Mouse (Mus musculus): ENCODE measurements around the gene Klb. TPM values are rescaled to one million over a fixed set of nuclear protein-coding genes. Genes with fewer than 3 reads are reported as not detected.

The Klb gene
- polyA plus RNA-seq, 1 experiment from 2014 or later, result not detected

- Histone ChIP-seq H3K36me3 (ENCODE audit: control insufficient read depth, insufficient read depth, low read length) (no peaks in the 10 kb centered on the region), H3K27me3 (ENCODE audit: control insufficient read depth, insufficient read depth, low read length) (no peaks in the 10 kb centered on the region), H3K9ac (ENCODE audit: low read length) (no peak overlapping the region), H3K4me3 (ENCODE audit: control insufficient read depth in 1 of 2, insufficient read depth in 1 of 2, low read depth in 1 of 2, low read length in 2 of 2) (no peak overlapping the region), H3K4me2 (ENCODE audit: low read length) (no peak overlapping the region), H3K4me1 (ENCODE audit: control insufficient read depth in 2 of 2, insufficient read depth in 2 of 2, low read length in 2 of 2) (peaks cover 0 to 10% of the 10 kb centered on the region in 2 experiments; a peak in 2 of 4 replicates), H3K27ac (replicated peaks in 1 of 2; ENCODE audit: control insufficient read depth in 1 of 2, insufficient read depth in 1 of 2, low read depth in 2 of 2, low read length in 2 of 2) (no peak overlapping the region), H3K9me3 (ENCODE audit: control insufficient read depth, low read length) (no peaks in the 10 kb centered on the region)
- WGBS, result 83% methylated on average over 6 of the region's 6 CpGs
- ATAC-seq (ENCODE audit: insufficient number of reproducible peaks, insufficient read depth, low FRiP score, low read depth), result no peak
These were observed 9.7 kb upstream of the Klb start for GRCm38 (mm10) chr5:65338394-65338793.

DNA sequence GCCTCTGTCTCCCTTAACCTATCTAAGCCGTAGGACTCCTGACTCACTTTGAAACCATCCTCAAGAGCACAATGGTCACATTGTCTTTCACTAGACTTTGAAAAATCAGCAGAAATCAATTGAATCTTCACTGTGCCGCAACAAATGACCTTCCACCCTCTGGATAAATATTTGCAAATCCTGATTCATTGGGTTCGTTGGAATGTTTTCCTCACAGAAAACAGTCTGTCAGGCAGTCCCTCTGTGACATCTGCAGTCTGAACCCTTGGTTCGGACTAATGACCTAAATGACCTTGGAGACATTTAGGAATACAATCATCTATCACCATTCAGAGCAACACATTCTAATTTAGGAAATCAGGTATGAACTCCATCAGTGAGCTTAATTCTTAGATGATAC is 7.9 kb upstream of the Klb start:
- Histone ChIP-seq H3K9me3 (ENCODE audit: control insufficient read depth, low read length) (no peaks in the 10 kb centered on the region), H3K27me3 (ENCODE audit: control insufficient read depth, insufficient read depth, low read length) (no peaks in the 10 kb centered on the region), H3K4me1 (ENCODE audit: control insufficient read depth in 2 of 2, insufficient read depth in 2 of 2, low read length in 2 of 2) (peaks cover 0 to 4% of the 10 kb centered on the region in 2 experiments; a peak in 1 of 4 replicates), H3K27ac (replicated peaks in 1 of 2; ENCODE audit: control insufficient read depth in 1 of 2, insufficient read depth in 1 of 2, low read depth in 2 of 2, low read length in 2 of 2) (no peak overlapping the region), H3K9ac (ENCODE audit: low read length) (no peak overlapping the region), H3K36me3 (ENCODE audit: control insufficient read depth, insufficient read depth, low read length) (no peaks in the 10 kb centered on the region), H3K4me3 (ENCODE audit: control insufficient read depth in 1 of 2, insufficient read depth in 1 of 2, low read depth in 1 of 2, low read length in 2 of 2) (no peak overlapping the region), H3K4me2 (ENCODE audit: low read length) (no peak overlapping the region)
- ATAC-seq (ENCODE audit: insufficient number of reproducible peaks, insufficient read depth, low FRiP score, low read depth), result no peak
- WGBS, result 53% methylated on average over 4 of the region's 4 CpGs

GRCm38 (mm10) chr5:65350508-65350907 is 2.4 kb downstream of the Klb start:
- Histone ChIP-seq H3K36me3 (ENCODE audit: control insufficient read depth, insufficient read depth, low read length) (no peaks in the 10 kb centered on the region), H3K9ac (ENCODE audit: low read length) (no peak overlapping the region), H3K27me3 (ENCODE audit: control insufficient read depth, insufficient read depth, low read length) (no peaks in the 10 kb centered on the region), H3K4me1 (ENCODE audit: control insufficient read depth in 2 of 2, insufficient read depth in 2 of 2, low read length in 2 of 2) (peaks cover 0 to 5% of the 10 kb centered on the region in 2 experiments; a peak in 1 of 4 replicates), H3K9me3 (ENCODE audit: control insufficient read depth, low read length) (no peaks in the 10 kb centered on the region), H3K27ac (replicated peaks in 1 of 2; ENCODE audit: control insufficient read depth in 1 of 2, insufficient read depth in 1 of 2, low read depth in 2 of 2, low read length in 2 of 2) (no peak overlapping the region), H3K4me2 (ENCODE audit: low read length) (no peak overlapping the region), H3K4me3 (ENCODE audit: control insufficient read depth in 1 of 2, insufficient read depth in 1 of 2, low read depth in 1 of 2, low read length in 2 of 2) (no peak overlapping the region)
- WGBS, result 76% methylated on average over 10 of the region's 10 CpGs
- ATAC-seq (ENCODE audit: insufficient number of reproducible peaks, insufficient read depth, low FRiP score, low read depth), result no peak

DNA sequence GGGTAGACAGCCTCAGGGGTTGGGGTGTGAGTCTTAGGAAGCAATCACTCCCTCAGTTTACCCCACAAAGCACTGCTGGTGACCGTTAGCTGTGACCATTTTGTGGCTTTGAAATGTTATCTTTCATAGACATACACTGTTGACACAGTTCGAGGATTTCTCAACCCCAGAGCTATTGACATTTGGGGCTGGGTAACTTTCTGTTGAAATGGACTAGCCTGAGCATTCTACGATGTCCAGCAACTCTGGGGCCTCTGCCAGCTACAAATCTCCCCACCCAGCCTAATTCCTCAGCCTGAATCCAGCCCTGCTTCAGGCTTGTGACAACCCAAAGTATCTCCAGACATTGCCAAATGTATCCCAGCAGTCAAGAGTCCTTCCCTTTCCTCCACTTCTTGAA is 6.0 kb downstream of the Klb start:
- H3K36me3 ChIP-seq (ENCODE audit: control insufficient read depth, insufficient read depth, low read length), result no peaks in the 10 kb centered on the region
- H3K9me3 ChIP-seq (ENCODE audit: control insufficient read depth, low read length), result no peaks in the 10 kb centered on the region
- no peak for ATAC-seq (ENCODE audit: insufficient number of reproducible peaks, insufficient read depth, low FRiP score, low read depth)
- H3K27me3 ChIP-seq (ENCODE audit: control insufficient read depth, insufficient read depth, low read length), result no peaks in the 10 kb centered on the region
- H3K27ac ChIP-seq (replicated peaks in 1 of 2; ENCODE audit: control insufficient read depth in 1 of 2, insufficient read depth in 1 of 2, low read depth in 2 of 2, low read length in 2 of 2), result no peak overlapping the region
- no peaks in the 10 kb centered on the region for H3K4me1 ChIP-seq (ENCODE audit: control insufficient read depth in 2 of 2, insufficient read depth in 2 of 2, low read length in 2 of 2)
- no peak overlapping the region for H3K4me3 ChIP-seq (ENCODE audit: control insufficient read depth in 1 of 2, insufficient read depth in 1 of 2, low read depth in 1 of 2, low read length in 2 of 2)
- 74% methylated on average over 3 of the region's 3 CpGs for WGBS
- H3K4me2 ChIP-seq (ENCODE audit: low read length), result no peak overlapping the region
- H3K9ac ChIP-seq (ENCODE audit: low read length), result no peak overlapping the region

DNA sequence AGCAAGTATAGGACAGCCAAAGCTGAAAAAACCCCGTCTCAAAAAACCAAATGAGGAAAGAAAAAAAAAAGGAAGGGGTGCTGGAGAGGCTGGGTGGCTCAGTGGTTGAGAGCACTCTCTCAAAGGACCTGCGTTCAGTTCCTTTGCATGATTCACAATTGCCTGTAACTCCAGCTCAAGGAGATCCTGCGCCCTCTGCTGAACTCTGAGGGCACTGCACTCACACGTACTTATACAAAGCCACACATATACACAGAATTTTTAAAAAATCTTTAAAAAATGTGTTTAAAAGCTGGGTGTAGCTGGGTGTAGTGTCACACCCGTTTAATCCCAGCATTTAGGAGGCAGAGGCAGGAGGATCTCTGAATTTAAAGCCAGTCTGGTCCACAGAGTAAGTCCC is 6.9 kb downstream of the Klb start:
- Histone ChIP-seq H3K27ac (replicated peaks in 1 of 2; ENCODE audit: control insufficient read depth in 1 of 2, insufficient read depth in 1 of 2, low read depth in 2 of 2, low read length in 2 of 2) (no peak overlapping the region), H3K4me1 (ENCODE audit: control insufficient read depth in 2 of 2, insufficient read depth in 2 of 2, low read length in 2 of 2) (no peaks in the 10 kb centered on the region), H3K9me3 (ENCODE audit: control insufficient read depth, low read length) (no peaks in the 10 kb centered on the region), H3K27me3 (ENCODE audit: control insufficient read depth, insufficient read depth, low read length) (no peaks in the 10 kb centered on the region), H3K4me3 (ENCODE audit: control insufficient read depth in 1 of 2, insufficient read depth in 1 of 2, low read depth in 1 of 2, low read length in 2 of 2) (no peak overlapping the region), H3K9ac (ENCODE audit: low read length) (no peak overlapping the region), H3K36me3 (ENCODE audit: control insufficient read depth, insufficient read depth, low read length) (no peaks in the 10 kb centered on the region), H3K4me2 (ENCODE audit: low read length) (no peak overlapping the region)
- ATAC-seq (ENCODE audit: insufficient number of reproducible peaks, insufficient read depth, low FRiP score, low read depth), result no peak
- 74% methylated on average over 5 of the region's 5 CpGs for WGBS

DNA sequence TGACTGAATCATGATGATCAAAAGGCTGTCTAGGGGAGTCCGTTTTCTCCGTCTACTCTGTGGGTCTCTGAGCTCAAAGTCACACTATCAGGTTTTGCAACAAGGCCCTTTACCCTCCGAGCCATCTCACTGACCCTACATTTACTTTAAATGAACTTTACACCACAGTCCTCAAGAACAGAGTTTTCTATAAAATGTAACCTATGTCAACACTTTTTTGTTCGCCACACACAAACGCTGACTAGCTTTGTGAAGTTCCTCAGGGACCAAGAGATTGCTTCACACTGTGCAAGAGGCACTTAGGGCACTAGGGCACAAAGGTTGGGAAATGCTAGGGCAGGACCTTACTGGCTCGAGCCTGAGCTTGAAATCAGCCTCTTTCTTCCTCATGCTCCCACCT is 8.7 kb downstream of the Klb start:
- ATAC-seq (ENCODE audit: insufficient number of reproducible peaks, insufficient read depth, low FRiP score, low read depth), result no peak
- Histone ChIP-seq H3K9ac (ENCODE audit: low read length) (no peak overlapping the region), H3K27me3 (ENCODE audit: control insufficient read depth, insufficient read depth, low read length) (no peaks in the 10 kb centered on the region), H3K4me3 (ENCODE audit: control insufficient read depth in 1 of 2, insufficient read depth in 1 of 2, low read depth in 1 of 2, low read length in 2 of 2) (no peak overlapping the region), H3K27ac (replicated peaks in 1 of 2; ENCODE audit: control insufficient read depth in 1 of 2, insufficient read depth in 1 of 2, low read depth in 2 of 2, low read length in 2 of 2) (no peak overlapping the region), H3K4me1 (ENCODE audit: control insufficient read depth in 2 of 2, insufficient read depth in 2 of 2, low read length in 2 of 2) (no peaks in the 10 kb centered on the region), H3K36me3 (ENCODE audit: control insufficient read depth, insufficient read depth, low read length) (no peaks in the 10 kb centered on the region), H3K9me3 (ENCODE audit: control insufficient read depth, low read length) (no peaks in the 10 kb centered on the region), H3K4me2 (ENCODE audit: low read length) (no peak overlapping the region)
- 85% methylated on average over 6 of the region's 6 CpGs for WGBS

DNA sequence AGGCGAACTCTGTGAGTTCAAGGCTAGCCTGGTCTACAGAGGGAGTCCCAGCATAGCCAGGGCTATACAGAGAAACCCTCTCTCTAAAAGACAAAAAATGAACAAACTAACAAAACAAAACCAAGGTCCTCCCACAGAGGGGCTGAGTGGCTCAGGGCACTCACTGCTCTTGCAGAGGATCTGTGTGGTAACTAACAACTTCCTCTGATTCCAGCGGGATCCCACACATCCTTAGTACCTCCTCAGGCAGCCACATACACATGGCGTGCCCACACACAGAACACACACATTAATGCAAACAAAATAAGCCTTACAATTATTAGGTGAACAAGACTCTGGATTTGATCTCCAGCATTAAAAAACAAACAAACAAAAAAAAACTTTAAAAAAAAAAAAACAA is 9.7 kb downstream of the Klb start:
- Histone ChIP-seq H3K9ac (ENCODE audit: low read length) (no peak overlapping the region), H3K4me2 (ENCODE audit: low read length) (no peak overlapping the region), H3K4me3 (ENCODE audit: control insufficient read depth in 1 of 2, insufficient read depth in 1 of 2, low read depth in 1 of 2, low read length in 2 of 2) (no peak overlapping the region), H3K4me1 (ENCODE audit: control insufficient read depth in 2 of 2, insufficient read depth in 2 of 2, low read length in 2 of 2) (no peaks in the 10 kb centered on the region), H3K27ac (replicated peaks in 1 of 2; ENCODE audit: control insufficient read depth in 1 of 2, insufficient read depth in 1 of 2, low read depth in 2 of 2, low read length in 2 of 2) (no peak overlapping the region), H3K36me3 (ENCODE audit: control insufficient read depth, insufficient read depth, low read length) (no peaks in the 10 kb centered on the region), H3K9me3 (ENCODE audit: control insufficient read depth, low read length) (no peaks in the 10 kb centered on the region), H3K27me3 (ENCODE audit: control insufficient read depth, insufficient read depth, low read length) (no peaks in the 10 kb centered on the region)
- ATAC-seq (ENCODE audit: insufficient number of reproducible peaks, insufficient read depth, low FRiP score, low read depth), result no peak
- 80% methylated on average over 3 of the region's 3 CpGs for WGBS

DNA sequence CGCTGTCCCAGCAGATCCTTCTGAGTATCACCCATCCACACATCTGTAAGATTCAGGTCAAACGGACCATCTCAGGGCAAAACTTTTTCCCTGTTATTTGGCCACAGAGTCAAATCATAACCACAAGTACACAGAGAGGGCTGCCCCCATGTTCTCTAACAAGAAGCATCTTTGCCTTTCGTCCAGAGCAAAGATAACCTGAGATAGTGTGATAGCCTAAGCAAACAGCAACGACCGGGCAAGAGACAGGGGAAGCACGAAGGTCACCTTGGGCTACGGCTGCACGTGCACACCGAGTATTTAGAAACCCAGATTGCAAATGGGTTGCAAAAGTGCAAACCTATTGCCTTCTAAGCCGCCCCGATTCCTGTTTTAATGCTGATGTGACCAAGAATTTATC is 19.7 kb downstream of the Klb start:
- Histone ChIP-seq H3K36me3 (ENCODE audit: control insufficient read depth, insufficient read depth, low read length) (no peaks in the 10 kb centered on the region), H3K4me1 (ENCODE audit: control insufficient read depth in 2 of 2, insufficient read depth in 2 of 2, low read length in 2 of 2) (no peaks in the 10 kb centered on the region), H3K4me3 (ENCODE audit: control insufficient read depth in 1 of 2, insufficient read depth in 1 of 2, low read depth in 1 of 2, low read length in 2 of 2) (no peak overlapping the region), H3K9ac (ENCODE audit: low read length) (no peak overlapping the region), H3K4me2 (ENCODE audit: low read length) (no peak overlapping the region), H3K9me3 (ENCODE audit: control insufficient read depth, low read length) (no peaks in the 10 kb centered on the region), H3K27me3 (ENCODE audit: control insufficient read depth, insufficient read depth, low read length) (no peaks in the 10 kb centered on the region), H3K27ac (replicated peaks in 1 of 2; ENCODE audit: control insufficient read depth in 1 of 2, insufficient read depth in 1 of 2, low read depth in 2 of 2, low read length in 2 of 2) (no peak overlapping the region)
- WGBS, result 61% methylated on average over 11 of the region's 11 CpGs
- no peak for ATAC-seq (ENCODE audit: insufficient number of reproducible peaks, insufficient read depth, low FRiP score, low read depth)

Measured in heart, embryonic 14.5 days (tissue).